Mouse (Mus musculus): ENCODE results near the gene Srl.

DNA sequence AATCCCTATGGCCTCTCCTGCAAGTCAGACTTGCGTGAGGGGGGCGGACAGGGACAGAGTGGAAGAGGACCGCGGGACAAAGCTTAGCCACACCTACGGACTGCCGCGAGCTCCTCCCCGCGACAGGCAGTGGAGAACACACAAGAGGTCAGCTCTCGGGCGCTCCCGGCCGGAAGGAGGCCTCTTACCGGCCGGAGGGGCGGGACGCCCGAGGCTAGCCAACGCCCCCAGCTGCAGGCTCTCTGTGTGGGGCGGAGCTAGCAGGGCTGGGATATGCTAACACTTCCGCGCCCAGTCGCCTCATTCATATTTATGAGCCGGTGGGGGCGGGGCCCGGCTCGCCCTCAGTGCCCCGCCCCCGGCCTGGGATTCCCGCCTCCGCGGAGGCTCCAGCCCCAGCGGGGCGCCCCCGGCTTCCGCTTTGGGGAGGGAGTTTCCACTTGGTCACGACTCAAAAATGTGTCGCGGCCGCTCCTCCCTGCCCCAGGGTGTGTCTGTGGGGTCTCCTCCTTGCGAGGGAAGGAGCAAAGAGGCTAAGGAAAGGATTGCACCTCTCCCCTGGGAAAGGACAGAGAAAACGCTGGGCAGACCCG is 45.0 kb upstream of the Srl start:
- no peak for TF ChIP-seq CTCF (IDR thresholded peaks at IDR 0.05; ENCODE audit: insufficient read depth, low read length)
- peak; percentile 61; the same call in 1 of the 2 replicates for TF ChIP-seq POLR2A (IDR thresholded peaks at IDR 0.05; ENCODE audit: borderline replicate concordance, extremely low read depth, low read depth, low read length)
